Mouse (Mus musculus) mature B cell (primary cell): Measurements from ENCODE around the gene Hivep2.

Source experiments
- in situ Hi-C: fragments of 300-500 bp; cut with MboI; formaldehyde crosslinking; loops from 2 replicates; pipeline ENCODE4 v1.14.3; 2019

Gene Hivep2

DNA sequence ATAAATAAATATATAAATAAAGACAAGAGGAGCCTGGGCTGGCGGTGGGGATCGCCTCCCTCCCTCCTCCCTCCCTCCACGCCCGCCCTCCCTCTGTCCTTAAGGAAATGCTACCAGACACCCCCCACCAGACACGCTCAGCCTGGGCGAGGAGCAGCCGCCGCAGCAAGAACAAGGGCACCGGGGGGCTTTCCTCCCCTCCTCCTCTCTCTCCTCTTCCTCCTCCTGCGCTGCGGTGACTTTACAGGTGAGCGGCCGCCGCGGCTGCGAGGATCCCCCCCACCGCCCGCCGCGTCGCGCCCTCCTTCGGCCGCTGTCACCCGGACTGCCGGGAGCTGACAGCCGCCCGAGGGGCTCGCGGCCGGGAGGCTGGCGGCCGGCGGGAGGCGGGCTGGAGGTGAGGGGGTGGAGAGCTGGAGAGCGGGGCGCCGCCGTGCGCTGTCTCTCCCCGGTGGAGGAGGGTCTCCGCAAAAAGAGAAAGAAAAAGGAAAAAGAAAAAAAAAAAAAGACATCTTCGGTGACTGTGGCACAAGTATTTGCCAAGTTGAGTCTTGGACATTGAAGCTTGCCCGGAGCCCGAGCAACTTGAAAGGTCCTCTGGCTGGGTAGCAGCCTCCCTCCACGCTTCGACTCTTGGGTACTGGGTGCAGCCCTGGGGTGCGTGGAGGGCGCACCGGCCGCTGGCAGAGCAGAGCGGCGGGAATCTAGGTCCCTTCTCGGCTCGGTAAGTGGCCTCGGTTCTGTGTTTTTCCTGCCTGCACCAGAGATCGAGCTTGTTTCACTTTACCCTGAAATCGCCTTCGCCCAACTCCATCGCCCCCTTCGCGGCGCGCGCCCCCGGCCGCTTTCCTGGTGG is at the start of gene Hivep2:
TSS of gene Hivep2 (plus strand) at position 102 of the 856 bp plus-strand sequence.
- in situ Hi-C loops = loop anchor here (5.0 to 10.0 kb wide), 2 partner anchors 76 to 101 kb away; partner anchors contain the start of gene Aig1

DNA sequence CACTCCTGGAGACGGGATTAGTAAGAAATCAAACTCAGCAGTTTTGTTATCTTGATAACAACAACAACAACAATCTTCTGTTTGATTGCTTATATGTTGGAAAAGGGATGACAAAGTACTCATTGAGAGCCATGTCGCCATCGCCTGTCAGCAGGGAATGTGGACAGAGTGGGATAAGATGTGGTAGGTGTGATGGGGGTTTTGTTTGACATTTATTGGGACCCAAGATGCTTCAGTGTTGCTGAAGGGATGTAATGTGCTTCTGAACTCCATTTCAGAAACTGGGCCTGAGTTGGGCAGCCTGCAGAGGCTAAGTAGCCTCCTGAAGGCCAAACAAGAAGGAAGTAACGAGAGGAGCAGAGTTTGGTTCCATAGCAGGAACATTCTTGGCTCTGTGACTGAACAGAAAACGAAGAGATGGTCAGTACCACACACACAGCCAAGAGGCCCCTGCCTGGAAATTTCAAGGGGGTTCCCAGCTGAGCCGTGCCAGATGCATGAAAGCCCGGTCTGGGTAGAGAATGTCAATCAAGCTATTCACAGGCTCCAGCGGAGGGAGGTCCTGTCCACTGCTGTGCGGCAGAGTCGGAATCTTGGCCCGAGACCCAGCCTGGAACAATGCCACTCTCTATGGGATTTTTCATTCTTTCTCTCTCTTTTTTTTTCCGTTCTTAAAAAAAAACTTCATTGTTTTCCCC is 49.1 kb upstream of the Hivep2 start:
- in situ Hi-C loops = no loop called here

DNA sequence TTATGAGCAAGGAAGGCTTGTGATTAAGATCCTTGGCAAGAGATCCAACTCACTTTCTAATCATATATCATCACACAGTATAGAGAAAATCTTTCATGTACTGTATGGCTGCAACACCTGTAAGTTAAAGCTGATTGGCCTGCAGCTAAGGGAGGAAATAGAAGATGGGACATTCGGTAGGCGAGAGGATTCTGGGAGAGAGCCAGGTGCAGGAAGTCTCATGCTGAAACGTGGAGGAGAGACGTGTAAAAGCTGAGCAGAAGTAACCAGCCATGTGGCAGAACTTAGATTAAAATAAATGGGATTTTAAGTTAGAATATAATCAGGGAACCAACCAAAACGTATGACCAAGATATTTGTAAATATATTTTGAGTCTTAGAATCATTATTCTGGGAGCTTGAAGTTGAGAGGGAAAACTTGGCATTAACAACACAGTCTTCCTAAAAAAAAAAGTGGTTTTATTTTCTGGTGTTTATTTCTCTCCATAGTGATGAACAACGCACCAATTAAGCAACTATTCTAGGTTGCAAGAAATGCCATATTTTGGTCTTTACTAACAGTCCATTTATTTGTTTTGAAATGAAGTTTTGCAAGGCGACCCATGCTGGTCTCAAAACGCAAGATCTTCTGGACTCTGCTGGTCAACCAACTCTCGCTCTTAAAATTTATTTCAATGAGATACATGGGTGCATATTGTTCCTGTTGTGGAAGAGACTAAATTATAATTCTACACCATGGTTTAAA is 44.1 kb upstream of the Hivep2 start:
- in situ Hi-C loops = no loop called here

DNA sequence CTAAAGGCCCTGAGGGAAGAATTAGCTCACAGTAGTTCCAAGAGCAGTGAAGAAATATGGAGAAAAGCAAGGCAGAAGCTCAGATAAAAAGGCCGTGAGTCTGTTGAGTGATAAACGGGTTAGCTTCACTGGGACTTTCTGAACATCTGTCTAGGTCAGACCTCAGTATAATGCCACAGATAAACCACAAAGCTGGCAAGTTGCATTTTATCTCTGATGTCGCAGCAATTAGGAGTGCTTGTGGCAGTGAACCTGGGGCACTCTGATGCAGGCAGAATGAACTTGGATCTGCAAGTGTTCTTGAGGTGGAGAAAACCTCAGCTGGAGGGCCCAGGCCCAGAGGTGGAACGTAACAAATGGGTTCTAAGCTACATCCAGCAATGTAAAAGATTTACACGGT is 36.6 kb upstream of the Hivep2 start:
- in situ Hi-C loops = no loop called here

DNA sequence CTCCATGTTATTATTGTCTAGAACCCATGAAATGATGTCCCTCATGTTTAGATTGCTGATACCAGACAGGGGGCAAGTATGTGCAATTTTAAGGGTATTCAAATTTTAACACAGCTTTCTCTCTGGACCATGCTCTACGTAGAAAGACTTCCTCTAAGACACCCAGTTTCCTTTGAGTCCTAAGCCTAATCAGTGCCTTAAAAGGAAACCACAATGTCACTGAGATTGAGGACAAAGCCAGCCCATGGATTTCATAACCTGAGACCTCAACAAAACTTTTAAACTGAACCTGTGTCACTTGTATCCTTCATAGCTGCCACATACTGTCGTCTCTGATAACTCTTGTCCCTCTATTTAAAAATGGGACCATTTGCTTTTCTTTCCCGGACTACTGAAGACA is 33.7 kb upstream of the Hivep2 start:
- in situ Hi-C loops = no loop called here

DNA sequence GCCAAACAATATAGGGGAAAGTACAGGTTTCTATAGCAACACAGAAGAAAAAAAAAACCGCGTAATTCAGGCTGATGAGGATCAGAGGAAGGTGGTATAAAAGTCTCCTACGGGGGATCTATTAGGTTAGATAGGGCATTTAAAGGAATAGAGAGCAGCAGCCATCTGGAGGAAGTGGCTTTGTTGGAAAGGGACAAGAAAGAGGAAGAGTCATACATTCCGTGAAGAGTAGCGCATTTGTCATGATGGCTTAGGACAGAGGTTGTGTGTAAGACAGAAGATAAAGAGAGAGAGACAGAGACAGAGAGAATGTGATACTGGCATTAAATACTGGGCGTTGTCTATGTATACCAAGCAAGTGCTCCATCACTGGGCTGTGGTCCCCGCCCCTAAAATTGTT is 32.6 kb upstream of the Hivep2 start:
- in situ Hi-C loops = no loop called here

DNA sequence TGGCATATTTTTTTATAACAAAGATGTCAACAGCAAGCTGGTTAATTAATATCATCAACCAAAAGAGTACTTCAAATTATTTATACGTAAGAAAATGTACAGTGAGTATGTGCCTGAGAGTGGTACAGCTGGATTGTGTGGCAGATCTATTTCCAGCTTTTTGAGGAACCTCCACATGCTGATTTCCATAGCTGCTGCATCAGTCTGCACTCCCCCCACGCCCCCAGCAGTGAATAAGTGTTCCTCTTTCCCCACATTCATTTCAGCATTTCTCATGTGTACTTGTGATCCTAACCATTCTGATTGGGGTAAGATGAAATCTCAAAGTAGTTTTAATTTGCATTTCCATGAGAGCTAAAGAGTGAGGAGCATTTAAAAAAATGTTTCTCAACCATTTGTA is 30.2 kb upstream of the Hivep2 start:
- in situ Hi-C loops = no loop called here

DNA sequence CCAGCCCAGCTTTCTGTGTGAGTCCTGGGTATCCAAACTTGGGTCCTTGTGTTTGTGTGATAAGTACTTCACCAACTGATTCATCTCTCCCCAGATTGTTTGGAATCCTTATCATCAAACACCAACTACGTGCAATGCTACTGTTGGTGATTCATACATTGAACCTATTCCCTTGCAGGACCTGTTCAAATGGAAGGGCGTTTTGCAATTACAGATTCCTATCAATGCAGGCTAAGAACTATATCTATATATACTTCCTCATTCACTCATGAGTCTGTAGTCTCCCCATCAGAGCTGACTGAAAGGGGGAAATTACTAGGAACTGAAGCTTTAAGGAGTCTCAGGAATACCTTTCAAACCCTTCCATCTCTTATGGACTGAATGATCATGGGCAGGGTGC is 24.5 kb upstream of the Hivep2 start:
- in situ Hi-C loops = no loop called here

DNA sequence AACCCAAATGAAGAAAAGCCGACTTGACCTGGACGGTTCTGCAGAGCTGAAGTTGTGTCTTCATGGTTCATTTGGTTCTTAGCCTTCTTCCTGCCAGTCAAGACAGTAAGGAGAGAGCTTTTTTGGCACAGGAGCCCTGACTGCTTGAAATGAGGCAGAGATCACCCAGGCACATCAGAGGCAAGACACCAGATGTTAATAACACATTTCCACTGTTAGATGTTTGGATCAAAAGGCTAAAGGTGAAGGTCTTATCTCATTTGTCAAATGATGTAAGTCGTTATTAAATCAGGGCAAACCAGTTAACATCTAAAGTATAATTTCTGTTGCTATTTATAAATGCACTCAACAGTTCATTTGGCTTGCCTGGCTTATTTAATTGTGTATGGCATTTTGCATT is 22.2 kb upstream of the Hivep2 start:
- in situ Hi-C loops = no loop called here

DNA sequence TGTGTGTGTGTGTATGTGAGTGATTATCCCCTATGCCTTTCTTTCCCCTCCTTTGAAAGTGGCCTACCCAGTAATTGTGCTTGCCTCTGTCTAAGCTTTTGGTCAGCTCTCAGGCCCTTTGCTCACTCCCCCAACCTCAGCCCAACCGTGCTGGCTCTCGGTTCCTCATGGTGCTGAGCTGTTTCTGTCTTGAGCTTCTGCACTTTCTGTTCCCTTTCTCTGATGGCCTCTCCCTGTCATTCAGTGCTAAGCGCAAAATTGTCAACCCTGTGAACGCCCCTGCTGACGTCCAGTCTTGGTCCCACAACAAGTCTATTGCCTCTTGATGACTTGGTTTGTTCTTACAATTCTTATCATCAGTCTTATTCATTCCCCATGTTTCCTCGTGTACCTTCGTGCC is 19.4 kb upstream of the Hivep2 start:
- in situ Hi-C loops = no loop called here

DNA sequence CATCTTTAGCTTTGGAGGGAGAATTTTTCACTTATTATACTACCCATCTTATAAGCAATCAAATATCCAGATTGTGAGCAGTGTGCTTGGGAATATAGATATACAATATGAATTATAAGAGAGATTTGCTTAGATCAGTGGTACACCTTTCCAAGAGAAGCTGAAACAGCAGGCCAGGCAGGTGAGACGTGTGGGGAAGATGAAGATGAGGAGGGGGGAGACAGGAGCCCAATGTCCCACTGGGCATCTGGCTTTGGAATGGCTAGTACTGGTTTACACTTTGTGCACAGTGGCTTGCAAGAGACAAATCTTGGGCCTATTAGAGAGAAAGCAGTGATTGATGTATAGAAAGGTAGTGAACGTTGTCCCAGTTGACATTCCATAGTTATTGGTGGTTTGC is 2.9 kb upstream of the Hivep2 start:
- in situ Hi-C loops = loop anchor here (10.0 kb wide), 1 partner anchor 98 kb away; the partner anchor contains the start of gene Aig1

DNA sequence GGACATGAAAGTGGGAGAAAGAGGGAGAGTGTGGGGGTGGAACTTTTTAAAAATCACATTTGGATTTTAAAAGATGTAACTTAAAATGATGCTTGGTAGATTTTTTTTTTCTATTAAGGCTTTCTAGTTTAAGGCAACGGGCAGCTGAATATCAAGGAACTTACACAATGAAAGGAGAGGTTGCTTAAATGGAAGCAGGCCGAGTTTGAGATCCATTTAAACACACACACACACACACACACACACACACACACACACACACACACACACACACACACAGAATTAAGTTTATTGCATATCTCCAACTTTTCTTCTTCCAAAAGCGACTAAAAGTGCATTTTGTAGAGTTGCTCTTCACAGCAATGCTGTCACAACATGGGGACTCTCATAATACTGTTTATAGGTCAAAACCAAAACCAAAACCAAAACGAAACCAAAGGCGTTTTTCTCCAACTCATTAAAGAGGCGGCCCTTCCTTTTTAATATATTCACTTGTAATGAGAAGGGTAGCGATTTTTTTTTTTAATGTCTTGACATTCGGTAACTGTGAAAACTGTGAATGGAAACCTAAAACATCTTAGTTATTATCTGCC is 1.9 kb upstream of the Hivep2 start:
- in situ Hi-C loops = loop anchor here (10.0 kb wide), 1 partner anchor 99 kb away; the partner anchor contains the start of gene Aig1

DNA sequence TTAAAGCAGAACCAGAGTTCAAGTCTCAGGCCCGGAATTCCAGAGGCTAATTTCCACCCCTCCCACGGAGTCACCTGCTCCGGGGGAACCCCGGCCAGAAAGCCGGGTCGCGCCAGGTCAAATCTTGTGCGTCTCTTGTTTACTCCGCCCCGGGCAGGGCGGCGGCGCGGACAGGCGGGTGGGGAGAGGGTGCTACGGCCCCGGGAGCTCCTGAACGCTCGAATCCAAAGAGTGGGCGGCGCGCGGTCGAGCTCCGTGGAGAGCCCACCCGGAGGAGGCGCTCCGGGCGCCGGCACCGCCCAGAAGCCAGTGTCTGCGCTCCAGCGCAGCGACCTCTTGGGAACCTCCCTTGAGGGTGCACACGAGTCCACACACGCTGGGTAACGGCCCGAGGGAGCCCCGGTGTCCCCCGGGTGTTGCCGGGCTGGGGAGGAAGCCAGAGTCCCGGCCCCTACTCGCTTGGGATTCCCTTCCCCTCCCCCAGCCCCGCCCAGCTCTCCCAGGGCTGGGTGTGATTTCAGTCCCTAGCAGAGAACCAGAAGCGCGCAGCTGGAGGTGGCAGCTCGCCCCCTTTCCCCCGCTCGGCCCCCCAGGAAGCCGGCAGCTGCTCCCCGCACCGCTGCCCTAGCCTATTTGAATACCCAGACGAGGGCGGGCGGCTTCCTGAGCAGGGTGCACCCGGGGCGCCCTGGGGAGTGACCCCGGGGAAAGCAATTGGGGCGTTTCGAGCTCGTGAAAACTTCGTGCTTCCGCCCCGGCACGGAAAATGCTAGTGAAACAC is 1.2 kb upstream of the Hivep2 start:
- in situ Hi-C loops = loop anchor here (5.0 to 10.0 kb wide), 2 partner anchors 78 to 100 kb away; partner anchors contain the start of gene Aig1

DNA sequence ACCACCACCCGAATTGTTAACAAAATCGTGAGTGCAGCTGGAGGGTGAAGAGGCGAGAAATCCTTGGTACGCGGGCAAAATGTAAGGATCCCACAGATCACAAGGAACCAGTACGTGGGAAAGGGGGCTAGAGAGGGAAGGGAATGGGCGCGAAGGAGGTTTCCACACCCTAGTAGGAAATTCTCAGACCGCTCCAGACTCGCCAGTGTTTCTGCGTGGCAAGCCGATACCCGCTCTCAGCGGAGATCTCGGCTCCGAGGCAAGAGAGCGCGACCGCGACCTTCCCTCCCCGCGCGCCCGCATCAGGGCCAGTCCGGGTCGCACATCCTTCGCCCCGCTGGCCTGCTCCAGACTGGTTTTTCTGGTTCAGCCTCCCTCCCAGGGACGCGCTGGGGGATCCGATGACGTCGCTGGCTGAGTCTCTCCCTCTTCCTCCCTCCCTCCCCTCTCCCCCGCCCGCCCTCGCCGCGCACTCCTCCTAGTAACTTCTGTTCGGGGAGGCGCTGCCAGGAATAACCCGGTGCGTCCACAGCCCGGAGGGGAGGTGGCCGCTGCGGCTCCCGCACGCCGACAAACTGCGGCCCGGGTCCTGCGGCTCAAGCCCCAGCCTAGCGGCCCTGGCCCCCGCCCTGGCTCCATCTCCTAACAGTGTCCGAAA is 430 bp upstream of the Hivep2 start:
- in situ Hi-C loops = loop anchor here (5.0 to 10.0 kb wide), 2 partner anchors 77 to 101 kb away; partner anchors contain the start of gene Aig1

DNA sequence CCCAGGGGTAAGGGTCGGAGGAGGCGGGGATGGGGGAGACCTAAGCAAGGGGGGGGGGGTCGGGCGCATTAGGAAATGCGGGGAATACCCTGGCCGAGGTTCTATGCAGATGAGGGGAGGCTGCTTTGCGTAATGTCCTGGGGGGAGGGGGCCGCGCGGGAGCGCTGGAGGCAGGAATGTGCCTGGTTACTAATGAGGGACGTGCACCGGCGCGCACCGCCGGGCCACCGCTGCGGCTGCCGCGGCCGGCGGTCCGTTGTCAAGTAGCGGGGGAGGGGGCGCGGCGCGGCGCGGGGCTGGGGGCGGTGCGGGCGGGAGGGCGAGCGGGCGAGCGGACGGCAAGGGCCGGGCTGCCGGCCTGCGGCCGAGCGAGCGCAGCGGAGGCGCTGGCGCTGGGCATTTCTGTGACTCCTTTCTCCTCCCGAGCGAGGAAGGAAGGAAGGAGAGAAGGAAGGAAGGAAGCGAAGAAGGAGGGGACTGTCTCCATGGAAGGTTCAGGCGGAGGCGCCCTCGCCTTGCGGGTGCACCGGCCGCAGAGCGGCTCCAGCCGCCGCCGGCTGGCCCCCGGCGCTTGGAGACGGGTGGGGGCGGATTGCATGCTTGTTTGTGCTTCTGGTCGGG is 1.1 kb downstream of the Hivep2 start:
- in situ Hi-C loops = loop anchor here (5.0 to 10.0 kb wide), 2 partner anchors 75 to 102 kb away; partner anchors contain the start of gene Aig1

DNA sequence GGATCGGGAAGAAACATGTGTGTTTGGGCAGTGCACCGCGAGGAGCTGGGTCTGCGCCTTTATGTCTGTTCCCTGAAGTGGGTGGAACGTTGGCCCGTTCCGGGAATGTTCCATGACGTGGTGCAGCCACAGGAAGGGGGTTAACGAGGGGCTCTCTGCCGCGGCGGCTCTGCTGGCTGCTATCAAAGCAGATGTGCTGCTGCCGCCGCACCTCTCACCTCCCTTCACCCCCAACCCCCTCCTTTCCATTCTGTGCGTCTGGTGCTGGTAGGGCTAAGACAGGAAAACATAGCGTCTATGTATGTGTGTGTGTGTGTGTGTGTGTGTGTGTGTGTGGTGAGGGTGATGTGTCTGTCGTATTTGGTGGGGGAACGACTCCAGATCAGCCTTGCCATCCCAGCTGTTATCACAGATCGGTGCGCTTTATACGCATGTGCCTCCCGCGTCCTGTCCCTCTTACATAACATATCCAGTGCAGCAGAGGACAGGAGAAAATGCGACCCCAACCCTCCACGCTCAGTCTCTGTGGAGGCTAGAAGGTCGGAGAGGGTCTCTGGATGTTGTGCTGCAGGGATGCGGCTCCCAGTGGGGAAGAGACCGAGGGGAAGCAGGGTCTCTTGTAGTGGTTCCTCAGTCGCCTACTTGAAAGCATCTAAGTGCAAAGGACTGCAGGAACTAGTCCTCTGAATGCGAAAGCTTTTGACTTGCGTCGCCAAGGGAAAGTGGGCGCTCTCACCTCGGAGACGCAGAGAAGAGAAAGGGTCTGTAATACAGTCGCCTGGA is 1.8 kb downstream of the Hivep2 start:
- in situ Hi-C loops = loop anchor here (5.0 to 10.0 kb wide), 2 partner anchors 75 to 103 kb away; partner anchors contain the start of gene Aig1

DNA sequence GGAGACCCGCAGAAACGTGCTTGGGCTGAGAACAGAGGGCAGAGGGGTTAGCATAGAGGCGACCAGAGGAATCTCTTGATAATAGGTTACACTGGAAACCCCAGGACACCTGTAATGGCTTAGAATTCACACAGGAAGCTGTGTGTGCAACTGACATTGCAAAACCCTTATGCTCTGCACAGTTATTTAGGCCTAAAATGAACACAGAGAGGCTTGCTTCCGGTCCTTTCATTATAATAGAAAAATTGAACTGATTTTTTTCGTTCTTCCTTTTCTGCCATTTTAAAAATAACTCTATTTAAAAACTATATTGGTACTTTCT is 2.3 kb downstream of the Hivep2 start:
- in situ Hi-C loops = loop anchor here (5.0 to 10.0 kb wide), 2 partner anchors 74 to 103 kb away; partner anchors contain the start of gene Aig1

DNA sequence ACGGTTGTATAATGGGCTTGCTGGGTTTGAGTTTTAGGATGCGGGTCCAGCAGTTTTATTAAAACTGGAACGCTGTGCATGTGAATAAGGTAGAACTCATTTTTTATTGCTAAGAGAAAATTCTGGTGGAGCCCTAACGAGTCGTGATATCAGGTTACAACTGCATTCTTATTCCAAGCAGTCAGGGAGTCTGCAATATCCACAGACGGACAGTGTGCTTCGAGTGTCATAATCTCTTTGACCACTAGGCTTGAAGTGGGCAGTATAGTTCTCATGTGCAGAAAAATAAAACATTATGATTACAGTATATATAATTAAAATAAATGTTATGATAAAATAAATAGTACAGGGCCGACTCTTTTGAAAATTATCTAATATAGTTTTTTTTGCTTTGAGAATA is 3.1 kb downstream of the Hivep2 start:
- in situ Hi-C loops = loop anchor here (5.0 to 10.0 kb wide), 2 partner anchors 73 to 104 kb away; partner anchors contain the start of gene Aig1

DNA sequence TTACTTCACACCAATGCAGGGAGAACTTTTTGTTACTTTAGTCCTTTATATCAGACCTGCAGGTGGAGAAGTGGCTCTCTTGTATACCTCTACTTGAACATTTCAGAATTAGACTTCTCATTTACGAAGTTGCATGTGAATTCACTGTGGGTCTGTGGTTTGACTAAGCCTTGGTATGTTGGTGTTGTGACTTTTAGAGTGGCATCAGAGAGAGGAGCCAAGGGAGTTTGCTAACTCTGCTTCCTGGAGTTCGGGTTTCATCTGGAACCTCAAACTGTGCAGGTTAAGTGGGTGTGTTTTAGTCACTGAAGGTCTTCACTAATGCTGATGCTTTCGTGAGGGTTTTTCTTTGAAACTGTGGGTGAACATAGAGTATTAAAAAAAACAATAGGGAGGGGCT is 4.4 kb downstream of the Hivep2 start:
- in situ Hi-C loops = no loop called here
